Mouse (Mus musculus): ENCODE measurements around the gene Pld5. TPM values are rescaled to one million over a fixed set of nuclear protein-coding genes. Genes with fewer than 3 reads are reported as not detected.

The Pld5 gene
- polyA plus RNA-seq, 1 experiment from 2014 or later = 5.9 TPM

DNA sequence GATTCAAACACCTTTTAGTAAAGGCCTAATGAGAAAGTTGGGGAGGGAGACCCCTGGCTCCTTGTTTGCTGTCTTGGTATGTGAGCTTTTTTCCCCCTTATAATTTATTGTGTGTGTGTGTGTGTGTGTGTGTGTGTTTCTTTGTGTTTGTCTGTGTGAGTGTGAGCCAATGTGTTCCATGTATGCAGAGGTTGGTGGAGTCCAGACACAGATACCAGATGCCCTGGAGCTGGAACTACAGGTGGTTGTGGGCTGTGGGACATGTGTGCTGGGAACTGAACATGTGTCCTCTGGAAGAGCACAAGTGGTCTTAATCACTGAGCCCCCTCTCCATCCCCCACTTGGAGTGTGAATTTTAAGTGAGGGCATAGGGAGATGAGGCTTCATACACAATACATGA lies 199.3 kb downstream of the Pld5 start:
- H3K9me3 ChIP-seq (ENCODE audit: control insufficient read depth, low read length) = no peaks in the 10 kb centered on the region
- no peak overlapping the region for H3K9ac ChIP-seq (replicated peaks; ENCODE audit: low read depth, low read length)
- no peak overlapping the region for H3K4me2 ChIP-seq (ENCODE audit: low read depth, low read length)
- H3K27me3 ChIP-seq (ENCODE audit: control insufficient read depth, insufficient read depth, low read length) = no peaks in the 10 kb centered on the region
- no peaks in the 10 kb centered on the region for H3K36me3 ChIP-seq (ENCODE audit: control insufficient read depth, insufficient read depth, low read length)
- peak; percentile 42; the same call in 1 of the 2 replicates for ATAC-seq (ENCODE audit: low read depth)
- H3K4me3 ChIP-seq (ENCODE audit: low read depth, low read length) = no peak overlapping the region
- peak overlapping the region; percentile 48; the same call in 1 of the 2 replicates for H3K27ac ChIP-seq (ENCODE audit: low read depth, low read length)
- peaks cover 9% of the 10 kb centered on the region for H3K4me1 ChIP-seq (ENCODE audit: control insufficient read depth, insufficient read depth, low read length)

DNA sequence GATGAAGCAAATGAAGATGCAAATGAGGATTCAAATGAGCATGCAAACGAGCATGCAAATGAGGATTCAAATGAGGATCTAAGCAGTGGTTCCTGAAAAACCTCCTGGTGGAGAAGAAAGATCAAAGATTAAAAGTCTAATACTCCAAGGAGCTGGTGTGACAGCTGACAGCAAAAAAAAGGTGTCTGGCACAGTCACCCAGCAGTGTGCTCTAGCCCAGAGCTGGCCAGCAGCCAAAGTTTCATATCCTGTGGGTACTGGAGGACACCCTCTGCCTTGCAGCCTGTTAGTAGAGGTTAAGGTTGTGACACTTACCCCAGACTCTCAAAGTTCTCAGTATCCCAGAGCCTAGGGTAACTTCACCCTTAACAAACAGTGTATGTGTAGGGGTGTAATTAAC lies 199.7 kb downstream of the Pld5 start:
- no peaks in the 10 kb centered on the region for H3K9me3 ChIP-seq (ENCODE audit: control insufficient read depth, low read length)
- no peak overlapping the region for H3K9ac ChIP-seq (replicated peaks; ENCODE audit: low read depth, low read length)
- H3K4me2 ChIP-seq (ENCODE audit: low read depth, low read length) = no peak overlapping the region
- H3K4me3 ChIP-seq (ENCODE audit: low read depth, low read length) = no peak overlapping the region
- H3K36me3 ChIP-seq (ENCODE audit: control insufficient read depth, insufficient read depth, low read length) = no peaks in the 10 kb centered on the region
- H3K4me1 ChIP-seq (ENCODE audit: control insufficient read depth, insufficient read depth, low read length) = peaks cover 9% of the 10 kb centered on the region
- WGBS = 42% methylated on average over 1 of the region's 1 CpGs
- H3K27ac ChIP-seq (ENCODE audit: low read depth, low read length) = peak overlapping the region; percentile 48; the same call in 1 of the 2 replicates
- no peaks in the 10 kb centered on the region for H3K27me3 ChIP-seq (ENCODE audit: control insufficient read depth, insufficient read depth, low read length)
- peak; percentile 89 for ATAC-seq (ENCODE audit: low read depth)

DNA sequence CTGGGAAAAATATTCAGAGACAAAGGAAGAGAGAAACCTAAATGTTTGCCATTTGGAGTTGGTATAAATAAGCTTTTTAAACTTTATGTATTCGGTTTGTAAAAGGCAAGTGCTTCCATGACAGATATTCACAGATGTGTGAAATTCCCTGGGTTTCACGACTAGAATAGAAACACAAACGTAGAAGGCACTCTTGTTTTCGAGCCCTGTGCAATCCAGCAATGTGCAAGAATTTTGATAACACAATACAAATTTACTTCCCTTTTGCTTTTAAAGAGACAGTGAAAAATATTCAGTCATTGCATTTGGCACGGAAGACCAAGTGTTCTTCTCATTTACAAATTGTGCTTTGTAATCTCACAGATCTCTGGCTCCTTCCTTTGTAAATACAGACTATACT lies 200.6 kb downstream of the Pld5 start:
- no peak for ATAC-seq (ENCODE audit: low read depth)
- H3K4me2 ChIP-seq (ENCODE audit: low read depth, low read length) = no peak overlapping the region
- no peak overlapping the region for H3K9ac ChIP-seq (replicated peaks; ENCODE audit: low read depth, low read length)
- no peak overlapping the region for H3K27ac ChIP-seq (ENCODE audit: low read depth, low read length)
- 70% methylated on average over 5 of the region's 5 CpGs for WGBS
- no peaks in the 10 kb centered on the region for H3K9me3 ChIP-seq (ENCODE audit: control insufficient read depth, low read length)
- peaks cover 9% of the 10 kb centered on the region for H3K4me1 ChIP-seq (ENCODE audit: control insufficient read depth, insufficient read depth, low read length)
- no peak overlapping the region for H3K4me3 ChIP-seq (ENCODE audit: low read depth, low read length)
- no peaks in the 10 kb centered on the region for H3K36me3 ChIP-seq (ENCODE audit: control insufficient read depth, insufficient read depth, low read length)
- H3K27me3 ChIP-seq (ENCODE audit: control insufficient read depth, insufficient read depth, low read length) = no peaks in the 10 kb centered on the region

DNA sequence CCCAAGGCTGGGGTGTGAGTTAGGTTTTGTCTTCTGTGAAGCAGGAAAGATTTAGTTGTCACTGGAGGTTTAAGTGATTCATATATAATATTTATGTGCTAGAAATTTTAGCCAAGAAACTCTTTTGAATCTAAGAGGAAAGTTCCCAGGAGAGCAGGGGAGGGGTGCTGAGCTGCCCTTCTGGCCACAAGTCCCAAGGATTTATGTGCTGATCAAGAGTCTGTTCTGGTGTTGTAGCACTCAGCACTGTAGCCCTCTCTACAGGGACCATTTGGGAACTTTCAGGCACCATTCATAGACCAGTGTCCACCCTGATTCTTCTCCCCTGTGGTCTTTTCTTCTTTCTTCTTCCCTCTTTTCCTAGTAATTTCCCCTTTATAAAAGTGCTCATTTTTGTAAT lies 209.8 kb downstream of the Pld5 start:
- Histone ChIP-seq H3K9me3 (ENCODE audit: control insufficient read depth, low read length) (no peaks in the 10 kb centered on the region), H3K4me1 (ENCODE audit: control insufficient read depth, insufficient read depth, low read length) (no peaks in the 10 kb centered on the region), H3K4me3 (ENCODE audit: low read depth, low read length) (no peak overlapping the region), H3K27ac (ENCODE audit: low read depth, low read length) (no peak overlapping the region), H3K36me3 (ENCODE audit: control insufficient read depth, insufficient read depth, low read length) (no peaks in the 10 kb centered on the region), H3K9ac (replicated peaks; ENCODE audit: low read depth, low read length) (no peak overlapping the region), H3K4me2 (ENCODE audit: low read depth, low read length) (no peak overlapping the region), H3K27me3 (ENCODE audit: control insufficient read depth, insufficient read depth, low read length) (no peaks in the 10 kb centered on the region)
- ATAC-seq (ENCODE audit: low read depth) = no peak

DNA sequence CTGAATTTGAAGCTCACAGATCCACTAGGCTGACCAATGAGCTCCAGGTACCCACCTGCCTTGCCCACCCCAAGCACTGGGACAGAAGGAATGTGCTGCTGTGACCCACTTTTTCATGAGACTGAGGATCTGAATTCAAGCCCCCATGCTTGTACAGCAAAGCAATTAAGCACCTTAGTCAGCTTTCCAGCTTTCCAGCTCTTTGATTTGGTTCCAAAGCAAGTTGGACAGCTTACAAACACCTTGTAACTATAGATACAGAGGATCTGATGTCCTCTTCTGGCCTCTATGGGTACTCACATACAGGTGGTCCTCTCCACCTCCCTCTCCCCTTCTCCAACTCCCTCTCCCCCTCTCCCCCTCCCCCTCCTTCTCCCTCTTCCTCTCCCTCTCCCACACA lies 210.6 kb downstream of the Pld5 start:
- Histone ChIP-seq H3K9me3 (ENCODE audit: control insufficient read depth, low read length) (no peaks in the 10 kb centered on the region), H3K27me3 (ENCODE audit: control insufficient read depth, insufficient read depth, low read length) (no peaks in the 10 kb centered on the region), H3K9ac (replicated peaks; ENCODE audit: low read depth, low read length) (no peak overlapping the region), H3K36me3 (ENCODE audit: control insufficient read depth, insufficient read depth, low read length) (no peaks in the 10 kb centered on the region), H3K4me2 (ENCODE audit: low read depth, low read length) (no peak overlapping the region), H3K4me1 (ENCODE audit: control insufficient read depth, insufficient read depth, low read length) (no peaks in the 10 kb centered on the region), H3K27ac (ENCODE audit: low read depth, low read length) (no peak overlapping the region), H3K4me3 (ENCODE audit: low read depth, low read length) (no peak overlapping the region)
- ATAC-seq (ENCODE audit: low read depth) = no peak

DNA sequence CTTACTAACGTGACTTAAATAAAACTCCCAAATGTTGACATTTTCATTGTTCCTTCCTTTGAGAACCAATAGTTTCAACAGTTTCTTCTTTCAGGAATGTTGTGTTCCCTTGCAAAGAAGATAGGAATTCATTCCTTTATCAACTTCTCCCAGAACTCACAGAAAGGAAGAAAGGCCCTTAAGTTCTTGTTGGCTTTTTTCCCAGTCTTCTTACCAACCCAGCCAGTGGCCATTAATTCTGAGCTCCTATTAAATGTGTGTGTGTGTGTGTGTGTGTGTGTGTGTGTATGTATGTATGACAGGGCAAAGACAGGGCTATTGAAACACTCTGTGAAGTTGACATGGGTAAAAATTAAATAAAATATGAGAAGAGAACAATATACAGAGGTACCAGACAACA lies 221.5 kb downstream of the Pld5 start:
- no peak overlapping the region for H3K27ac ChIP-seq (ENCODE audit: low read depth, low read length)
- H3K4me2 ChIP-seq (ENCODE audit: low read depth, low read length) = no peak overlapping the region
- H3K4me3 ChIP-seq (ENCODE audit: low read depth, low read length) = no peak overlapping the region
- no peak for ATAC-seq (ENCODE audit: low read depth)
- no peak overlapping the region for H3K9ac ChIP-seq (replicated peaks; ENCODE audit: low read depth, low read length)
- H3K4me1 ChIP-seq (ENCODE audit: control insufficient read depth, insufficient read depth, low read length) = no peaks in the 10 kb centered on the region
- no peaks in the 10 kb centered on the region for H3K9me3 ChIP-seq (ENCODE audit: control insufficient read depth, low read length)
- WGBS = 50% methylated on average over 1 of the region's 1 CpGs
- H3K27me3 ChIP-seq (ENCODE audit: control insufficient read depth, insufficient read depth, low read length) = no peaks in the 10 kb centered on the region
- no peaks in the 10 kb centered on the region for H3K36me3 ChIP-seq (ENCODE audit: control insufficient read depth, insufficient read depth, low read length)

DNA sequence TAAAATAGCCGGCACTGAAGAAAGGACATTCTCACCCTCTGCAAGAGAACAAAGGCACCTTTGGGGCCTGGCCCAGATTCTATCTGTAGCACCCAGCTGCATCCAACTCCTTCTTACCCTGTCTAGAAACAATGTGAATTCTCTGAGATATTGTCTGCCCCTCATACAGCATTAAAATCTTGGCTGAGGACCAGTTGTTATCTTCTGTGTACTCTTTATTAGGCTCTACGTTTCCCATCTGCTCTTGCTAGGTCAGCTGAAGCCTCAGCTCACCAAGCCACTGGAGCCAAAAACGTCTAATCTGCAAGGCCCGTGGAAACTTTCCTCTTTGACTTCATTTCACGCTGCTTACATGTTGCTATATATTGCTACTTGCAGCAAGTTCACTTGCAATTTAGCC lies 228.1 kb downstream of the Pld5 start:
- no peak overlapping the region for H3K4me2 ChIP-seq (ENCODE audit: low read depth, low read length)
- WGBS = 37% methylated on average over 5 of the region's 5 CpGs
- no peaks in the 10 kb centered on the region for H3K4me1 ChIP-seq (ENCODE audit: control insufficient read depth, insufficient read depth, low read length)
- H3K9me3 ChIP-seq (ENCODE audit: control insufficient read depth, low read length) = no peaks in the 10 kb centered on the region
- H3K36me3 ChIP-seq (ENCODE audit: control insufficient read depth, insufficient read depth, low read length) = no peaks in the 10 kb centered on the region
- no peak overlapping the region for H3K9ac ChIP-seq (replicated peaks; ENCODE audit: low read depth, low read length)
- H3K4me3 ChIP-seq (ENCODE audit: low read depth, low read length) = no peak overlapping the region
- no peaks in the 10 kb centered on the region for H3K27me3 ChIP-seq (ENCODE audit: control insufficient read depth, insufficient read depth, low read length)
- no peak overlapping the region for H3K27ac ChIP-seq (ENCODE audit: low read depth, low read length)
- ATAC-seq (ENCODE audit: low read depth) = peak; percentile 49; the same call in 1 of the 2 replicates

DNA sequence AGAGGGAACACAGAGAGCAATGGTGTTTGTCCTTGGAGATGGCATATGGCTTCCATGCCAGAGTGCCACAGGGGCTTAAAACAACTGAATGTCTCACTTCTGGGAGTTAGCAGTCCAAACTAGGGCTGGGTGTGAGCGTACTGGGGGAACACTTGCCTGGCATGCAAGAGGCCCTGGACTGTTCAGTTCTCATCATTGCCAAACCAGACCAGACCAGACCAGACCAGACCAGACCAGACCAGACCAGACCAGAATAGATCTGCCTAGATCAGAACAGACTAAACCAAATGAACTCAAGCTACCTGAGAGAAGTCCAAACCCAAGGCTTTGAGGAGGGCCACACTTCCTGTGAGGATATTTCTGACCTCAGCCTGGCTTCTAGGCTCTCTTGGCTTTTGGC lies 228.7 kb downstream of the Pld5 start:
- Histone ChIP-seq H3K27ac (ENCODE audit: low read depth, low read length) (no peak overlapping the region), H3K9ac (replicated peaks; ENCODE audit: low read depth, low read length) (no peak overlapping the region), H3K4me1 (ENCODE audit: control insufficient read depth, insufficient read depth, low read length) (no peaks in the 10 kb centered on the region), H3K4me2 (ENCODE audit: low read depth, low read length) (no peak overlapping the region), H3K27me3 (ENCODE audit: control insufficient read depth, insufficient read depth, low read length) (no peaks in the 10 kb centered on the region), H3K36me3 (ENCODE audit: control insufficient read depth, insufficient read depth, low read length) (no peaks in the 10 kb centered on the region), H3K9me3 (ENCODE audit: control insufficient read depth, low read length) (no peaks in the 10 kb centered on the region), H3K4me3 (ENCODE audit: low read depth, low read length) (no peak overlapping the region)
- no peak for ATAC-seq (ENCODE audit: low read depth)
- WGBS = 83% methylated on average over 1 of the region's 1 CpGs

DNA sequence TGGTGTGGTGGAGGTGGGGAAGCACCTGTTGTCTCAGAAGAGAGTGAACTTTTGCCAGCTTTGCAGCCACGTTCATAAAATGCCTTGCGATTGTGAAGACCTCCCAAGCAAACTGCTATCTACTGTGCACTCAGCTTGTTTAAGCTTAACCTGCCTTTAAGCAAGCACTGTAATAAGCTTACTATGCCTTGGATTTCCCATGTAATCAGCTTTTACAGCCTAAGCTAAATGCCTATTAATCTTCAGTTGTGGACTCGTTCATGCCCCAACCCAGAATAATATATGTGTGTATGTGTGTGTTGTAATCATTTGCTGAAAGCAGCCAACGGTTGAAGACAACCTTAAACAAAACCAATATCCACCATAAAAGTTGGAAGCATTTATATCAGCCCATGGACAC lies 232.1 kb downstream of the Pld5 start:
- Histone ChIP-seq H3K9me3 (ENCODE audit: control insufficient read depth, low read length) (no peaks in the 10 kb centered on the region), H3K4me1 (ENCODE audit: control insufficient read depth, insufficient read depth, low read length) (no peaks in the 10 kb centered on the region), H3K27me3 (ENCODE audit: control insufficient read depth, insufficient read depth, low read length) (no peaks in the 10 kb centered on the region), H3K9ac (replicated peaks; ENCODE audit: low read depth, low read length) (no peak overlapping the region), H3K4me2 (ENCODE audit: low read depth, low read length) (no peak overlapping the region), H3K4me3 (ENCODE audit: low read depth, low read length) (no peak overlapping the region), H3K36me3 (ENCODE audit: control insufficient read depth, insufficient read depth, low read length) (no peaks in the 10 kb centered on the region), H3K27ac (ENCODE audit: low read depth, low read length) (no peak overlapping the region)
- WGBS = 70% methylated on average over 4 of the region's 4 CpGs
- no peak for ATAC-seq (ENCODE audit: low read depth)

DNA sequence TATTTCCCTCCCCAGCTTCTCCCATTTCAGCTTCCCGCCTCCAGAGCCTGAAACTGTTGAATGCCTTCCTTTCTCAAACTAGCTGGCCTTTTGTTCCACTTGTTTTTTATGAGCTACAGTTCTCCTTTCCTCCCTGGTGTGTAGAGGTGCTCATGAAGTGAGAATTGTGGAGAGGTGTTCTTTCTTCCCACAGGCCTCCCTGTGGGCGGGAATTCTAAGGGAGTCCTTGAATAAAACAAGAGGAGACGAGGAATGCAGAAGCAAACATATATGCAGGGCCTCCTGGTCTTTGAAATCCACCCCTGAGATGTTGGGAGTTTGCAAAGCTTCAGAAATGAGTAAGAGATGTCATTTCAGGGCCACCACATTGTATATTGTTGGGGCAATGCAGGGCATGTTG lies 235.2 kb downstream of the Pld5 start:
- no peak for ATAC-seq (ENCODE audit: low read depth)
- no peak overlapping the region for H3K9ac ChIP-seq (replicated peaks; ENCODE audit: low read depth, low read length)
- 44% methylated on average over 3 of the region's 3 CpGs for WGBS

More for the DNA sequence above, 235.2 kb downstream of the Pld5 start:
- Histone ChIP-seq H3K4me1 (ENCODE audit: control insufficient read depth, insufficient read depth, low read length) (no peaks in the 10 kb centered on the region), H3K4me3 (ENCODE audit: low read depth, low read length) (no peak overlapping the region), H3K27ac (ENCODE audit: low read depth, low read length) (no peak overlapping the region), H3K36me3 (ENCODE audit: control insufficient read depth, insufficient read depth, low read length) (no peaks in the 10 kb centered on the region), H3K27me3 (ENCODE audit: control insufficient read depth, insufficient read depth, low read length) (no peaks in the 10 kb centered on the region), H3K9me3 (ENCODE audit: control insufficient read depth, low read length) (no peaks in the 10 kb centered on the region), H3K4me2 (ENCODE audit: low read depth, low read length) (no peak overlapping the region)

Data from neural tube, embryonic 14.5 days (tissue).